Mouse (Mus musculus): ENCODE data around the gene Tns3. TPM values are rescaled to one million over a fixed set of nuclear protein-coding genes. Genes with fewer than 3 reads are reported as not detected.

Tns3 gene
- total and polyA plus RNA-seq, 3 experiments: not detected

DNA sequence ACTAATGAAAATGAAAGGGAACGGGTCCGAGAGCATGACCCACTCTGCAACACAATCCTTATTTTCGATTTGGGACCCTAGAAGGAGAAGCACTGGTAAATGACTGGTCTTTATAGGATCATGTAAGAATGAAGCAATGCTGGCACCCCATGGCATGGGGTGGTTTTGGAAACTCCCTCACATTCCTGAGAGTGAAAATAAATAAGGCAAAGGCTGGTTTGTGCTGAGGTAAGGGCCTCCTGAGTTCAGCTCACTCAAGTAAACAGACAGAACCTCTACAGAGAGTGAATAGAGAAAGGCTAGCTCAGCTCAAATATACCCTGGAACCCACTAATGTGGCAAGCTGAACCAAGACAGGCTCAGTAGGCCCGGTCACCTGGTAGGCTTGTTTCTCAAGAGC lies 179.8 kb downstream of the Tns3 start:
- TF ChIP-seq NELFE (IDR thresholded peaks at IDR 0.05; ENCODE audit: low read depth, low read length): no peak
- no peak for TF ChIP-seq POLR2AphosphoS2 (IDR thresholded peaks at IDR 0.05; ENCODE audit: low read length)
- TF ChIP-seq CHD2 (IDR thresholded peaks at IDR 0.05; ENCODE audit: low read length): no peak
- no peak for TF ChIP-seq TCF12 (IDR thresholded peaks at IDR 0.05; ENCODE audit: low read depth, low read length)
- TF ChIP-seq GABPA (IDR thresholded peaks at IDR 0.05; ENCODE audit: low read depth, low read length): no peak
- no peak for TF ChIP-seq SMC3 (IDR thresholded peaks at IDR 0.05; ENCODE audit: low read depth, low read length)
- no peak for TF ChIP-seq E2F4 (IDR thresholded peaks at IDR 0.05; ENCODE audit: borderline replicate concordance, low read depth, low read length)
- no peak for TF ChIP-seq NRF1 (IDR thresholded peaks at IDR 0.05; ENCODE audit: insufficient read depth, low read depth, low read length, poor library complexity, severe bottlenecking)
- no peak for TF ChIP-seq POLR2A (IDR thresholded peaks at IDR 0.05; ENCODE audit: control insufficient read depth in 1 of 2, insufficient read depth in 1 of 2, low read depth in 1 of 2, low read length in 2 of 2, poor library complexity in 1 of 2)
- TF ChIP-seq ZC3H11A (IDR thresholded peaks at IDR 0.05; ENCODE audit: low read depth, low read length): no peak
- TF ChIP-seq MYB (IDR thresholded peaks at IDR 0.05; ENCODE audit: low read depth, low read length): no peak
- no peak for TF ChIP-seq ETS1 (IDR thresholded peaks at IDR 0.05; ENCODE audit: low read depth, low read length)
- no peak for TF ChIP-seq UBTF (IDR thresholded peaks at IDR 0.05; ENCODE audit: borderline replicate concordance, insufficient read depth, low read depth, low read length)
- no peak for TF ChIP-seq CHD1 (IDR thresholded peaks at IDR 0.05; ENCODE audit: low read depth, low read length)
- no peaks in the 10 kb centered on the region for H3K27me3 ChIP-seq (ENCODE audit: control insufficient read depth in 1 of 2, insufficient read depth in 2 of 2, low read length in 2 of 2)
- no peak overlapping the region for H3K9ac ChIP-seq (ENCODE audit: control insufficient read depth, low read depth, low read length, poor library complexity, severe bottlenecking)
- H3K4me3 ChIP-seq (ENCODE audit: control insufficient read depth in 1 of 2, insufficient read depth in 1 of 2, low read depth in 2 of 2, low read length in 2 of 2): no peak overlapping the region
- no peak for DNase-seq (ENCODE audit: low read depth, low spot score)
- H3K36me3 ChIP-seq (ENCODE audit: control insufficient read depth in 1 of 2, insufficient read depth in 2 of 2, low read length in 2 of 2): no peaks in the 10 kb centered on the region
- H3K79me2 ChIP-seq (ENCODE audit: control insufficient read depth, insufficient read depth, low read length, poor library complexity): no peaks in the 10 kb centered on the region
- H3K4me1 ChIP-seq (ENCODE audit: control insufficient read depth in 1 of 2, insufficient read depth in 2 of 2, low read length in 2 of 2): no peaks in the 10 kb centered on the region
- no peak overlapping the region for H3K27ac ChIP-seq (ENCODE audit: control insufficient read depth, low read depth, low read length)
- no peaks in the 10 kb centered on the region for H3K9me3 ChIP-seq (replicated peaks; ENCODE audit: insufficient read depth, low read length)

DNA sequence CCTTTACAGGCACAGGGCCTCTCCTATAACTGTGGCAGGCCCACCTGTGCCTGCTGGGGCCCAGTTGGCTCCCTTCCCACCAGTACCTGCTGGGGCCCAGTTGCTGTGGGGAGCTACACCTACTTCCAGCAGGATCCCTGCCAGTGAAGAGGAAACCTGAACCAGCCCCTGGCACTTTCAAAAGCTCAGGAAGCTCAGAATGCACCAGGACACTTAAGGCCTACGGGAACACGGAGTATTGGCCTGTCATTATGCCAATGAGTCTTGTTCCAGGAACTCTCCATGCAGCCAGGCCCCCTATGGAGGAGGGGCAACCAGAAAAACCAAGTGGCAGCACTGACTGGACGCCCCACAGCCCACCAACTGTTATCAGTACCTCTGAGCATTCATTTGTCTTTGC lies 181.6 kb downstream of the Tns3 start:
- Histone ChIP-seq H3K27me3 (ENCODE audit: control insufficient read depth in 1 of 2, insufficient read depth in 2 of 2, low read length in 2 of 2) (no peaks in the 10 kb centered on the region), H3K27ac (ENCODE audit: control insufficient read depth, low read depth, low read length) (no peak overlapping the region), H3K4me1 (ENCODE audit: control insufficient read depth in 1 of 2, insufficient read depth in 2 of 2, low read length in 2 of 2) (no peaks in the 10 kb centered on the region), H3K36me3 (ENCODE audit: control insufficient read depth in 1 of 2, insufficient read depth in 2 of 2, low read length in 2 of 2) (no peaks in the 10 kb centered on the region), H3K79me2 (ENCODE audit: control insufficient read depth, insufficient read depth, low read length, poor library complexity) (no peaks in the 10 kb centered on the region), H3K9me3 (replicated peaks; ENCODE audit: insufficient read depth, low read length) (no peaks in the 10 kb centered on the region), H3K4me3 (ENCODE audit: control insufficient read depth in 1 of 2, insufficient read depth in 1 of 2, low read depth in 2 of 2, low read length in 2 of 2) (no peak overlapping the region), H3K9ac (ENCODE audit: control insufficient read depth, low read depth, low read length, poor library complexity, severe bottlenecking) (no peak overlapping the region)
- TF ChIP-seq ZNF384 (IDR thresholded peaks at IDR 0.05; ENCODE audit: low read depth, low read length) (no peak), POLR2A (IDR thresholded peaks at IDR 0.05; ENCODE audit: control insufficient read depth in 1 of 2, insufficient read depth in 1 of 2, low read depth in 1 of 2, low read length in 2 of 2, poor library complexity in 1 of 2) (no peak), CTCF (IDR thresholded peaks at IDR 0.05 in 2 of 3, conservative IDR thresholded peaks at IDR 0.05 in 1 of 3; ENCODE audit: control insufficient read depth in 1 of 3, insufficient read depth in 1 of 3, low read depth in 2 of 3, low read length in 3 of 3, poor library complexity in 1 of 3, severe bottlenecking in 1 of 3) (no peak), JUND (IDR thresholded peaks at IDR 0.05; ENCODE audit: low read depth, low read length) (no peak)
- no peak for DNase-seq (ENCODE audit: low read depth, low spot score)

Measured in MEL (cell line).